Mouse (Mus musculus) left cerebral cortex, postnatal 36 days (tissue): ENCODE data around the gene Slc9a8. TPM values are rescaled to one million over a fixed set of nuclear protein-coding genes. Genes with fewer than 3 reads are reported as not detected.
A peak's percentile ranks its signal among the peaks of the same experiment; 100 is the strongest.

Experiments
- DNase-seq, 2 experiments: peaks; one replicate each; pipeline ENCODE4 v3.0.0; 2021 to 2022; ENCODE audit warnings: low spot score in 2 of 2, mixed read lengths in 1 of 2
- intact Hi-C: fragments of 180-260 bp; cut with DNase I; formaldehyde crosslinking; loops from one replicate; pipeline ENCODE4 v1.15.1; 2025
- total RNA-seq, 2 experiments: library from RNA; stranded (reverse); gene quantifications; 2 replicates each; pipeline ENCODE4 v1.2.3; 2021

Slc9a8 gene
- total RNA-seq, 2 experiments from 2014 or later, result 25.6 to 35.4 TPM

GRCm38 (mm10) chr2:167492713-167493636, 71.5 kb downstream of the Slc9a8 start, which contains the start of gene Spata2:
Spata2 (minus strand) TSS chr2:167492887.
- DNase-seq, result peak; percentile 96
- intact Hi-C loops, result no loop called here

GRCm38 (mm10) chr2:167496437-167496836, 74.9 kb downstream of the Slc9a8 start:
- intact Hi-C loops, result no loop called here
- no peak for DNase-seq

- no peak for DNase-seq
- intact Hi-C loops, result no loop called here
These were observed 75.8 kb downstream of the Slc9a8 start for GRCm38 (mm10) chr2:167497272-167497671.

- no peak for DNase-seq
- intact Hi-C loops, result no loop called here
These were observed 81.2 kb downstream of the Slc9a8 start for GRCm38 (mm10) chr2:167502554-167503252.

- peak; percentile 88 to 90 for DNase-seq
- intact Hi-C loops, result no loop called here
These were observed 81.9 kb downstream of the Slc9a8 start for GRCm38 (mm10) chr2:167503253-167503895.

GRCm38 (mm10) chr2:167503896-167504349, 82.4 kb downstream of the Slc9a8 start:
- no peak for DNase-seq
- intact Hi-C loops, result no loop called here

- intact Hi-C loops, result no loop called here
- DNase-seq, result no peak
These were observed 83.6 kb downstream of the Slc9a8 start for GRCm38 (mm10) chr2:167505127-167505526.

GRCm38 (mm10) chr2:167506546-167507260, 85.2 kb downstream of the Slc9a8 start:
- intact Hi-C loops, result no loop called here

GRCm38 (mm10) chr2:167507719-167508385, 86.3 kb downstream of the Slc9a8 start:
- DNase-seq, result no peak
- intact Hi-C loops, result no loop called here

More at GRCm38 (mm10) chr2:167506546-167507260, 85.2 kb downstream of the Slc9a8 start:
- DNase-seq, result no peak

- intact Hi-C loops, result no loop called here
These were observed 87.1 kb downstream of the Slc9a8 start for GRCm38 (mm10) chr2:167508569-167508968.

GRCm38 (mm10) chr2:167510485-167510884, 89.0 kb downstream of the Slc9a8 start:
- DNase-seq, result no peak
- intact Hi-C loops, result no loop called here

More at GRCm38 (mm10) chr2:167508569-167508968, 87.1 kb downstream of the Slc9a8 start:
- DNase-seq, result no peak

- DNase-seq, result no peak
- intact Hi-C loops, result no loop called here
These were observed 90.9 kb downstream of the Slc9a8 start for GRCm38 (mm10) chr2:167512365-167512764.

GRCm38 (mm10) chr2:167512970-167513369, 91.5 kb downstream of the Slc9a8 start:
- intact Hi-C loops, result no loop called here

GRCm38 (mm10) chr2:167514641-167515040, 93.1 kb downstream of the Slc9a8 start:
- DNase-seq, result no peak
- intact Hi-C loops, result no loop called here

More at GRCm38 (mm10) chr2:167512970-167513369, 91.5 kb downstream of the Slc9a8 start:
- DNase-seq, result no peak

- intact Hi-C loops, result no loop called here
- no peak for DNase-seq
These were observed 94.2 kb downstream of the Slc9a8 start for GRCm38 (mm10) chr2:167515688-167516087.

GRCm38 (mm10) chr2:167519606-167520252, 98.2 kb downstream of the Slc9a8 start:
- no peak for DNase-seq
- intact Hi-C loops, result no loop called here
